Mouse (Mus musculus): ENCODE measurements around the gene Slc12a1. TPM values are rescaled to one million over a fixed set of nuclear protein-coding genes. Genes with fewer than 3 reads are reported as not detected.

Gene Slc12a1
- total RNA-seq, 2 experiments from 2014 or later: not detected

DNA sequence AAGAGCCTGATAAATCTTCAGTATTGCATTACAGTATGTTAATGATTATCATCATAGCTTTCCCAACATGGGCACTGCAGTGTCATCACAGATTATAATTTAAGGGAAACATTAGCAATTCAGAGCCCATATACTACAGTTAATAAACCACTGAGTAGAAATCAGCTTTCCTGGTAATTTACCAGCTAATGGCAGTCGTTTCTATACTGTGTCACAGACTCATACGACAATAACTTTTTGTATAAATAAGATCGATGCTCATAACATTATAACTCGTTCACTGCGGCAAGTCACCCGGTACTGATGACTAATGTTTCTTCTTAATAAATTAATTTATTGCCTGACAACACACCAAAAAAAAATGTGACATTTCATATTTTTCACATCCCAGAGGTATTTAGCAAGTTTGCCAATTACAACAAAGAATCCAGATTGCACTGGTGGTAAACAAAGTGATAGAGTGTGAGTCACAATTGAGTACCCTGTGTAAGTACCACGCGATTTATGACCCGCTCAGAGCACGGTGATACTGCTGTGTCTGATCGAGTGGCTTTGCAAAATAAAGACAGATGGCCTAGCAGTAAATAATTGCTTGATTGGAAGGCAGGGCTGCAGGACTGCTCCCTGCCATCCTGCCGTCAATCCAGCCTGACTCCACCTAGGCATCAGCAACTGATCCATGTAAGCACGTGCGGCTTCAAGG lies 56.7 kb downstream of the Slc12a1 start:
- DNase-seq (ENCODE audit: low spot score in 2 of 2): no peak

DNA sequence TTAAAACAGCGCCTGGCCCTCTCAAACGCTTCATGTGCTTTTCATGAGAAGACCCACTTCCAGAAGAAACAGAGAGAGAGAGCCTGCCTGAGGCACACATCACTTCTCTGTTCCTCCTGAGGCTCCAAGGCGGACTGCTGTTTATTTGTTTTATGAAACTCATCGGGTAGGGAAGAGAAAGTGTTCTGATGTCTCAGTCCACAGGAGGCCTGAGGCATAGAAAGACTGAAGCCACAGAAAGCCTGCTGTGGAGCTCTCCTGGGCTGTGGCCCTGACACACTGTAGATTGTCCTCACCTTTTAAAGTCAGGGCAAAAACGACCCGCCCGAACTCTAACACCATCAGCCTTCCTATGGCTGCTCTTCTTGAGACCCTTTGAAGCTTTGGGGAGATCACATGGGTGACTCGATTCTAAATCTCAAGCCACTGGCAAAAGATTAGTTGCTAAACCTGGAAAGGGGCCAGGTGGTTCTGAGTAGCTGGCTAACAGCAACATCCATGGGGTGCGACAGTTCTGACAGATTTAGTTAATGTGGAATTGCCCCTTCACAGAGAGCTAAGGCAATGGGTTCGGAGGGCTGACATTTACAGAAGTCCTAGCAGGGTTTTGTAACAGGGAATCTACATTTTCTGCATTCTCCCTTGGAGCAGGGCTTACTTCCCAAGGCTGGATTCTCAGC lies 59.7 kb downstream of the Slc12a1 start:
- no peak for DNase-seq (ENCODE audit: low spot score in 2 of 2)

DNA sequence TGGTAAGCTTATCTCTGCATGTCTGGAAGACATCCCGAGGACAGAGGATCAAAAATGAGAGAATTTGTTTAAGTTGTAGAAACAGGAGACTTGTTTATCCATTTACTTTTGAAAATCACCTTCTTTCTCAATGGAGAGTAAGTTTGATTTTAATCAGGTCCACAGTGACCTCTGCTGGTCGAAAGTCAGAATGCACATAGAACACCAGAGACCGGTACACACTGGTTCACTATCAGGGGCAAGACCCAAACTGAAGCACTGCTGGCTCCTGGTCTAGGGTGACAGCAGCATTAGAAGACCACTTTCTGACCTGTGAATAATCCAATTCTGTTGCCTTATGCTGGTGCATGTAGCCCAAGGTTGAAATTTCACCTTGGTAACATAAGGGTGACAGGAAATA lies 62.3 kb downstream of the Slc12a1 start:
- DNase-seq (ENCODE audit: low spot score in 2 of 2): peak; percentile 28 to 60

DNA sequence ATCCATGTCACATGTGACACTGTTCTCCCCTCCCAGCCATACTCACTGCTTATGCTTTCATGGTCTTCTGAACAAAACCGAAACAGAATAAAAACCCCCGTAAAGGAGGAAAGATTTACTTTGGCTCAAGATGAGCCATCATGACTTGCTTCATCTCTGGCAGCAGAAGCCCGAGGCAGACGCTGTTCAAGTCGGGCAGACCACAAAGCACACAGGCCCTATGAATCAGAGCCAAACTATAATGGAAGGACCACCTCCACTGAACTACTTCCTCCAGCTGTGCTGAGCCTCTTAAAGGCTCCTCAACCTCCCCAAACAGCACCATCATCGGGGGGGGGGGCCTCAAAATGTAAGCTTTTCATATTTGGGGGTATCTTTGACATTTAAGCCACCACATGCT lies 65.0 kb downstream of the Slc12a1 start:
- DNase-seq (ENCODE audit: low spot score in 2 of 2): no peak

GRCm38 (mm10) chr2:125218566-125218965 lies 66.3 kb downstream of the Slc12a1 start:
- no peak for DNase-seq (ENCODE audit: low spot score in 2 of 2)

GRCm38 (mm10) chr2:125219268-125219667 lies 67.0 kb downstream of the Slc12a1 start:
- DNase-seq (ENCODE audit: low spot score in 2 of 2): no peak

DNA sequence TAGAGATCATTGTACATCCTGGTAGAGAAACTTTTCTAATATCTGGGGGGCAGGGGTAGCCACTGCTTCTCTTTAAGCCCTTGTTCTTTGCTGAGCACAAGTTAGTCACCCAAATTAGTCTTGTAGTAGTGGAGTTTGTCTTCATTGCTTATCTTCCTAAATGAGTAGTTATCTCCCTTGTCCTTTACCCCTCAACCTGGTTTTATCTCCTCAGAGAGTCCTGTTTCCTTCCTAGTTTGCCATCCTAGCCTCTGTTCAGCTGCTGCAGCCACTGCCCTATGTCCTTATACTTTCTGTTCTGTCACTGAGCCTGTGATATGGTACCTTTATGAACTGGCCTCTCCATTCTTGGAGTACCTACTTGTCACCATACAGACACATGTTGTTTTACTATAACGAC lies 69.4 kb downstream of the Slc12a1 start:
- DNase-seq (ENCODE audit: low spot score in 2 of 2): no peak

DNA sequence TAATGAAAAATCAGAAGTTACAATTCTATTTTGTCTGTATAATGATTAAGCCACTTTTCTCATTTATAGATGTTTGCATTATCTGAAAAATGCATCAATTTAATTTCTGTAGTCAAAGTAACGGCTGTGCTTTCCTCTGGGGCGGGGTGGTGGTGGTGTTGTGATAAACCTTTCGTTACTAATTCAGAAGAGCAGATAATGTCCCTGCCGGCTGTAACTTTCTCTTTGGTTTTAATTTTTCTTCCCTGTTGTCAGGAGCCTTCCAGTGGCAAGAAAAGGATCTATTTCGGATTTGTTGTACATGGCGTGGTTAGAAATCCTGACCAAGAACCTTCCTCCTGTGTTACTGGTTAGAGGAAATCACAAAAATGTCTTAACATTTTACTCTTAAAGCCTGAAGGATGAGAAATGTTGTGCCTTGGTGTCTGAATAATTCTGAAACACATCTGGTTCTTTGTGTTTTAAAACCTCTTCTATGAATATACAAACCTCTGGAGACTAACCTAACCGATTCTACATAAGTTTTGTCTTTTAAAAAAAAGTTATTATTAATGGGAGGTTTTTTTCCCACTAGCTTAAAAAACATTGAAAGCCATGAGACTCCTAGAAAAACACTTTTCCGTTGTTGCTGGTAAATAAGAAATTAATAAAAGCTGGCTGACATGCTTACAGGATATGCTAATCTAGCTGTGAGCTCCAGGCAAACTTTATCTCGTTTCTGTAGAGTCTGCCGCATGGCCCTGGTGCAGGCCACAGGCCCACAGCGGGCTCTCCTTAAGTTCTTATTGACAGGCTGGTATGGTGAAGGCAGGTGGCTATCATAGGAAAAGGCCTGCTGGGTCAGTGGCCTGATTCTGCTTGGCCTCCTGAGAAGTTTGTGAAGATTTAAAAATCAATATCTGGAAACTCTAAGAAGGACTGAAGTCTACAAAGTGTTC lies 76.4 kb downstream of the Slc12a1 start:
- no peak for DNase-seq (ENCODE audit: low spot score in 2 of 2)

- DNase-seq (ENCODE audit: low spot score in 2 of 2): no peak
These were observed 79.9 kb downstream of the Slc12a1 start for GRCm38 (mm10) chr2:125232183-125232582.

DNA sequence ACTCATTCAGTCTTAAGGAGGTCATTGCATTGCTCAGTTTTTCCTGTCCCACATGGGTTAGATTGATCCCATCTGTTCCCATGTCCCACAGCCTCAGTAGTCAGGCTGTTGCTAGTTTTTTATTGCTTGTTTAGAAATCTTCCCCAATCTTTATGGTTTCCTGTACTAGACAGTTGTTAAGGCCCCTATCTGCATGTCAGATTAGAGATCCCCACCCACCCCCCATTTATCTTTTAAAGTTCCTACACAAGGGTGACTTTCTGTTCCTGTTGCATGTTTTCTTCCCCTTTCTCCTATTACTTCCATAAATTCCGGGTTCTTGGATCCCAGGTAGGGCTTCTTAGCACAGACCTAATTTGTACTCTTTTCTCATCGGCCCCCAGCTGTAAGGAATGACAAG lies 81.2 kb downstream of the Slc12a1 start:
- DNase-seq (ENCODE audit: low spot score in 2 of 2): no peak

DNA sequence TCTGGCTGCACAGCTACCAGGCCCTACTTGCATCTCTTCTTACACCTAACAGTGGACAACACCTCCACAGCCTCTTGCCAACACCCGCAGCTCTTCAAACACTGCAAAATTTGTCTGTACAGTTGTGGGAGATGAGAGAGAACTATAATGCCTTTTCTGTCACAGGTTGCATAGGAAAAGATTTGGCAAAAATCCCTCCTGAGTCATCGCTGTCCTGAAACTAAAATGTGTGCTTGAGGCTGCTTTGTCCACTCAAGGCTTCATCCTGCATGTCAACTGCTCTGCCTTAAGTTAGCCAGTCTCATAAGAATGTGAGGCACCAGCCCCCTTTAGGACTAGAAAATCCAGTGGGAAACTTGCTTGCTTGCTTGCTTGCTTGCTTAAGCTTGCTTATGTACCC lies 81.7 kb downstream of the Slc12a1 start:
- DNase-seq (ENCODE audit: low spot score in 2 of 2): no peak

DNA sequence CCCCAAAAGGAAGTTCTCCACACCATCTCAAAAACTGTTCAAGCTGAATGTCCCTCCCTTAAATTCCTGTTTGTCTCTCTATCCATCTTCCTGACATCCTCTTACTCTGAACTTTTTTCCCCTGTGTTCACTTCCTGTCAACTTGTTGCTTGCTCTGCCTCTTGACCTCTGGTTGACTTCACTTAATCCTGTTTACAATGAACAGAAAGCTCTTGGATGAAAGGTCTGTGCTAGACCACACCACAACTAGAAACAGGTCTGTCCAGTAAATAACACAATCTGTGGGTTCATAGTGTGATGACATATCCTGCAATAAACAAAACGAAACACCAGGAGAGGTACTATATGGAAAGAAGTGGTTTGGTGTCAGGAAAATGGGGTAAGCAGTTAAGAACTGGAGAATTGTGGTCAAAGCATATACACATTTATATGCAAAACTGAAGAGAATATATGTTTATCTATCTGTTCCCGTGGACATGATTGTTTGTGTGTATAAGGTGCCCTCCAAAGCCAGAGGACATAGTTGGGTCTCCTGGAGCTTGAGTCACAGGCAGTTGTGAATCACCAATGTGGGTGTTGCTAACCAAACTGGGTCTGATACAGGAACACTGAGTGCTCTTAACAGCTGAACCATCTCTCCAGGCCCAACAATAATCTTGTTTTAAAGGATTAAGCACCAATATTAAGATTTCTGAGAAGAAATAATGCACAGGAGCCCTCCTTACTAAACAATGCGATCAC lies 93.4 kb downstream of the Slc12a1 start:
- no peak for DNase-seq (ENCODE audit: low spot score in 2 of 2)

DNA sequence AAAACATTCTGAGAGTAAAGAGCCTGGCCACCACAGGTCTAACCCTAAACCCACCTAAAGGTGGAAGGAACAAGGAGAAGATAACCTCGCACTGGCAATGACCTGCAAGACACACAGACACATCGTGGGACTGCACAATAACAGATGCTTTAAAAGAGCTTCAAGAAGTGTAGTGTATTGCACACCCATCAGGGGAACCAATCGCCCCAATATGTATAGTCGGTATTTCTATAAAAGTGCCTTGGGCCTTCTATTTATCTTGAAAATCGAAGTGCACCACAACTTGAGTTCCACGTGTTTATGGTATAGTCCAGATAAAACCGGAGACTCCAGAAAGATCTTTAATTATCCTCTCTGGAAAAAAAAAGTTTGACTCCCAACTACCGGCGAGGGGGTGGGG lies 94.4 kb downstream of the Slc12a1 start:
- no peak for DNase-seq (ENCODE audit: low spot score in 2 of 2)

DNA sequence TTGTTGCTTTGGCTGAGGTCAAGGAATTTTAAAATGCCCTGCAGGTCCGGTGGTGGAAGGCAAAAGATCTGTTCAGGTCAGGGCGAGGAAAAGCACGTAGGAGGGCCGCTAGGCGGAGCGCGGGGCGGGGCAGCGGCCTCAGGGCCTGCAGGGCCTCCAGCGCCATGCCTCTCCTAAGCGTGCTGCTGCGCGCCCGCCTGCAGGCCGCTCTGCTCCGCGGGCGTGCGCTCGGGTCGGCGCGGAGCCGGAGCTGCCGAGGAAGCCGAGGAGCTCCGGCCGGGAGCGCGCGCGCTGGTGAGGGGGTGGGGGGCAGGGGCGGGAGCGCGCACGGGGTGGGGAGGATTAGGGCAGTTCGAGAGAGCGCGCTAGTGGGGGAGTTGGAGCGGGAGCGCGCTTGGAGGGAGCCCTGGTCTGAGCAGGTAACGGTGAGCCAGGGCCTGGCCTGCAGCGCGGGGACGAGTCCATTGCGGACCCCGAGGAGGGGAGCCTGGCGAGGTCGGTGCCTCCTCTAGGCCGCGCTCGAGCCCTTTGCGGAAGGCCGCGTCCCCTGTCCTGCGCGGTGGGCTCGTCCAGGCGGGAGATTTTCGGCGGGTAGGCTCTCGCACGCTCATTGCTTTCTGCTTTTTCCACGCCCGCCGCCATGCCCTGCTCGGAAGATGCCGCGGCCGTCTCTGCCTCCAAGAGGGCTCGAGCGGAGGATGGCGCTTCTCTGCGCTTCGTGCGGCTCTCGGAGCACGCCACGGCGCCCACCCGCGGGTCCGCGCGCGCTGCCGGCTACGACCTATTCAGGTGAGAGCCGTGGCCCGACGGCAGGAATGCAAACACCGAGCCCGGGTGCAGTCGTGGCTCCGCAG lies 95.0 kb downstream of the Slc12a1 start, which contains the start of gene Dut:
TSS of gene Dut (plus strand) at position 83 of the 854 bp plus-strand sequence.
- DNase-seq (ENCODE audit: low spot score in 2 of 2): peak; percentile 76 to 90

DNA sequence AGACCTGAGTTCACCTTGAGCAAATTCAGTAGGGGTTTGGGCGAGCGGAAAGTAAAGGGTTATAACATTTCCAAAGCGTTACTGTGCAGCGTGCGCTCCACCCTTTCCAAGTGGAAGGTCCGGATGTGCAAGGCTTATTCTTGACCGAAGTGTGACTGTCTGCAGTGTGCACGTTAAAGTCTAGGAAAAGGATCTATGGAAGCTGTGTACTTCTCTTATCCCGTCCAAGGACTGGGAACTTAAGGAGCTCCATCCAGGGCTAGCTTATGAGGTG lies 95.6 kb downstream of the Slc12a1 start:
- DNase-seq (ENCODE audit: low spot score in 2 of 2): no peak

GRCm38 (mm10) chr2:125248256-125248655 lies 96.0 kb downstream of the Slc12a1 start:
- no peak for DNase-seq (ENCODE audit: low spot score in 2 of 2)

DNA sequence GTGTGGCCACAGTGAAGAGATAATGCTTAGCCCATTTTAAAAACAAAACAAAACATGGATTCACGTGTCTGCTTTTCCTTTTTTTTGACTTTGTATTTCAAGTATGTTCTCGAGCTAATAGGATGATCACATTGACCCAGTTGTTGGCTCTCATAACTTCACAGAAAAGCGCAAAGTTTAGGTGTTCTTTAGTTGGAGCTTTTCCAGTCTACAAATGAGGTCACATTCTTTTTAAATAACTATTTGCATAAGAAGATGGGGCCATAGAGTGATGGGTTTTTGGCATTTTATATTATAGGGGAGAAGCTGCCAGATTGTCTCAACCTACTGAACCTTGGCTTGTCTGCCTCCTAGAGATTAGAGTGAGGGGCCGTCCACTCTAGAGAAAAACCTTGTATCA lies 97.0 kb downstream of the Slc12a1 start:
- no peak for DNase-seq (ENCODE audit: low spot score in 2 of 2)

DNA sequence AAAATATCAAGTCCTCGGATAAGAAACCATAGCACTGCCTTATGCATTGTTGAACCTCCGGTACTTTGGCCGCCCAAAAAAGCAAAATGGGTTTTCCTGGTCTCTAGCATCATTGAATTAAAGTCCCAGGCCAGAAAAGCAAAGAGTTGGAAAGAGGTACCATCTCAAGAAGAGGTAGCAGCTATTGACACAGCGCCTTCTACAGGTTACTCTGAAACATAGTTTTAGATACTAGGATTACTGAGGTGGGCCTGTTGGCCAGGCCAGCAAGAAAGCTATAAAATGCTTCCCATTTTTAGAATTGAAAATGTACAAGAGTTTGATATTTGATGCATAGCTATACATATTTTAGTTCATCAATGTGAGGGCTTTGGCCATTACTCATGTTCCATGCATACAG lies 97.6 kb downstream of the Slc12a1 start:
- DNase-seq (ENCODE audit: low spot score in 2 of 2): no peak

DNA sequence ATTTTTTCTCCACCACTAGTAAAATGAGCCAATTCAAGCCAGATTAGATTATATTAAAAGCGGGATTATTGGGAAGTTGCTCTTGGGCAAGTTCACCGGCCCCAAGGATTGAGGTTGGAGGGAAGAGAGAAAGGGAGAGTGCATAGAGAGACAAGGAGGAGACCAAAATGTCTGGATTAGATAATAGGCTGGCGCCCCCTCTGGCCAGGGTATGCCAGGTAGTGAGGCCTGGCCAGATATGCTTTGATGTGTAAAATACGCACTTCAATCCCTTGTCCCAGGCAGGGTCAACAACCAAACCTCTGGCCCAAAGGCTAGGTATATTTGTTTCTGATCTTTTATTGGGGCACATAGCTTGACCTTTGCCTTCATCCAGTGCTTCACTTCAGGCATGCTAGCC lies 99.5 kb downstream of the Slc12a1 start:
- DNase-seq (ENCODE audit: low spot score in 2 of 2): no peak

DNA sequence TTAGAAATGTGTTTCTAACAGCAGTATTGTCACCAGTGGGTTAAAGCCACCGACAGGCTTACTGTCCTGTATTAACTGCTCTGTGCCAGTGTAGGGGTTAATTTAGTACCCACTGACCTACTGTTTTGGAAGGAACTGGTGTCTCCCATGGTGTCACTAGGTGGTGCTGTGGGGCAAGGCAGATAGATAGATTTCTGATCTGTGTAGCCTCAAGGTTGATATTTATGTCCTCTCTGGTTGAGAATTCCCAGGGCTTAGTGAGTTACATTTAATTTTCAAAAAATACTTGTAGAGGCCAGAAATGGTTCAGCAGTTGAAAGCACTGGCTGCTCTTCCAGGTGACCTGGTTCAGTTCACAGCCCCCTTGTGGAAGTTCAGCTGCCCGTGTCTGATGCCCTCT lies 100.0 kb downstream of the Slc12a1 start:
- peak in 1 of 2 experiments; percentile 44 for DNase-seq (ENCODE audit: low spot score in 2 of 2)

Data from gastrocnemius, postnatal 4 days (tissue).